Mouse (Mus musculus): ENCODE measurements around the gene Wfdc15b.

- no peak for TF ChIP-seq POLR2A (IDR thresholded peaks at IDR 0.05; ENCODE audit: low read depth, low read length)
- TF ChIP-seq CTCF (IDR thresholded peaks at IDR 0.05; ENCODE audit: borderline replicate concordance, insufficient read depth, low read length) = no peak
Observed at GRCm38 (mm10) chr2:164196700-164196990, 24.8 kb downstream of the Wfdc15b start.
